Mouse (Mus musculus) heart, adult 2 months (tissue): ENCODE data around the gene Rpl7l1.

Experiments
- CTCF ChIP-seq: fragments of 200-600 bp; IDR thresholded peaks from 2 replicates; pipeline ENCODE4 v1.8.1; 2022; ENCODE audit warnings: antibody characterized with exemption, mild to moderate bottlenecking, moderate library complexity
- POLR2A ChIP-seq: fragments of 200-500 bp; IDR thresholded peaks from 2 replicates; pipeline ENCODE4 v1.6.1; 2011; ENCODE audit warnings: mild to moderate bottlenecking, low read depth, low read length, control low read depth; ENCODE audit not compliant: insufficient read depth

- TF ChIP-seq CTCF (no peak), POLR2A (no peak)
Observed at GRCm38 (mm10) chr17:46776087-46776486, 6.4 kb downstream of the Rpl7l1 start.
